Mouse (Mus musculus): ENCODE results near the gene Tom1l2.

GRCm38 (mm10) chr11:60208201-60208600, 144.5 kb downstream of the Tom1l2 start:
- TF ChIP-seq POLR2A (IDR thresholded peaks at IDR 0.05; ENCODE audit: insufficient read length, low read depth) (no peak), TCF12 (IDR thresholded peaks at IDR 0.05; ENCODE audit: insufficient read depth, poor library complexity, severe bottlenecking) (no peak), MYOG (IDR thresholded peaks at IDR 0.05; ENCODE audit: control insufficient read depth in 1 of 3, insufficient read depth in 1 of 3, insufficient read length in 2 of 3, low read depth in 2 of 3) (no peak), POLR2AphosphoS2 (IDR thresholded peaks at IDR 0.05; ENCODE audit: insufficient read length, low read depth) (no peak), CEBPB (IDR thresholded peaks at IDR 0.05; ENCODE audit: insufficient read depth, poor library complexity, severe bottlenecking) (no peak), MYOD1 (IDR thresholded peaks at IDR 0.05; ENCODE audit: control insufficient read depth in 1 of 3, insufficient read length in 2 of 3, low read depth in 2 of 3) (no peak), MAX (IDR thresholded peaks at IDR 0.05; ENCODE audit: low read depth) (no peak), SRF (IDR thresholded peaks at IDR 0.05; ENCODE audit: control insufficient read depth, insufficient read length, low read depth) (no peak), REST (IDR thresholded peaks at IDR 0.05; ENCODE audit: insufficient read depth, insufficient read length) (no peak)
